Mouse (Mus musculus): ENCODE data around the gene Glt6d1. TPM values are rescaled to one million over a fixed set of nuclear protein-coding genes. Genes with fewer than 3 reads are reported as not detected.

Glt6d1 gene
- total RNA-seq, 1 experiment from 2014 or later, result not detected

DNA sequence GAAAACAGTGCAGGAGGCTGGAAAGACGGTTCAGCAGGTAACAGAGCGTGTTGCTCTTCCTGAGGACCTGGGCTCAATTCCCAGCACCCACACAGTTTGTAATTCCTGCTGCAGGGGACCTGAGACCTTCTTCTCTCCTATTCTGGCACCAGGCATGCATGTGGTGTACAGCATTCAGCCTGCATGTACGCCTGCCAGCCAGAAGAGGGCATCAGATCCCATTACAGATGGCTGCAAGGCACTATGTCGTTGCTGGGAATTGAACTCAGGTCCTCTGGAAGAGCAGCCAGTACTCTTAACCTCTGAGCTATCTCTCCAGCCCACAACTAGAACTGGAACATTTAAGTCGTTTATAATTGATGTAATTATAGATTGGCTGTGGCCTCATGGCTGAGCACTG, 2.3 kb downstream of the Glt6d1 start:
- no peak for ATAC-seq (ENCODE audit: extremely low read depth, insufficient number of reproducible peaks, low FRiP score, poor library complexity, severe bottlenecking)

DNA sequence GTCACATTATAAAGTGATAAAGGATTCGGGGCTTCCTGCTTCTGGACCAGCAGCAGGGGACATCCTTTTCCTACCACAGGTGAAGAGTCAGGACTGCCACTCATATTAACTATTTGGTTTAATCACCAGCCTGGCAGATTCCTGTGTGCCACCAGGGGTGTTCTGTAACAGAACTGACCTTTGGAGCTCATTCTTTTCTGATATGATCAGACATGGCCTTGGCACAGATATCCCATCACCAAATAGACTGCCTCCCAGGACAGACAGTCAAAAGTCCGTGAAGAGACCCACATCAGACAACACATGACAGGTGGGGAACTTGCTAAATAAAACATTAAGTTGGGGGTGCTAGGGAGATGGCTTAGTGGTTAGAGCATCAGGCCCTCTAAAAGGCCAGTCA, 3.9 kb downstream of the Glt6d1 start:
- no peak for ATAC-seq (ENCODE audit: extremely low read depth, insufficient number of reproducible peaks, low FRiP score, poor library complexity, severe bottlenecking)

DNA sequence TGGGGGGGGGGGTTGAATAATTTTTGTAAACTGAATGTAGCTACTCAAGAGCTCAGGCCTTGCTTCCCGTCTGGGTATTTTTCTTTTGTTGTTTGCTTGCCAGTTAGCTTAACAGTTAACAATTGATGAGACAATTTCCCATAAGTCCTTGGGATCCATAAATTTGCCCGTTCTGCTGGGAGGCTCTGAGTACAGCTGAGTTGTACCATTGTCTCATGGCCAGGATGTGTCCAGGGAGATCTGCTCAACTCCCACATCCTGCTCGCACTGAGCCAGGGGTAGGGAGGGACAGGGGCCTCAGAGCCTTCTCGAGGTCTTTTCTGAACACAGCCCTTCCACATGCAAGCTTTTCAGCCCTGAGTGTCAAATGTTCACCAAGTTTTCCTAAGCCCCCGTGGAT, 17.6 kb downstream of the Glt6d1 start:
- no peak for ATAC-seq (ENCODE audit: extremely low read depth, insufficient number of reproducible peaks, low FRiP score, poor library complexity, severe bottlenecking)

DNA sequence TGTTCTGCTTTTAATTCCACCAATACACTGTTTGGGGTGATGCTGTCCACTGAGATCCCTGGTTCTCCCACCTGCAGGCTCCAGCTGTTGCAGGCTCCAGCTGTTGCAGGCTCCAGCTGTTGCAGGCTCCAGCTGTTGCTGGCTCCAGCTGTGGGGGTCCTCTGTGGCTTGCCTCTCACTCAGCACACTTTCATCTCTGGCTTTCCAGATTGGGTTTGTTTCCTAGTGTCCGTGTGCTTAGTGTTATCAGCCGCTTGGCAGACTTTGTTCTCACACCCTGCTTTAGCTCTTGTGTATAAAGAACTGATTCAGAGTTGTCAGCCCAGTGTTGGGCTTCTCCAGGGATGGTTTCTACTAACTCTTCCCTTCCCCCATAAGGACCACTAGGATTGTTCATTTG, 18.0 kb downstream of the Glt6d1 start:
- ATAC-seq (ENCODE audit: extremely low read depth, insufficient number of reproducible peaks, low FRiP score, poor library complexity, severe bottlenecking), result no peak

DNA sequence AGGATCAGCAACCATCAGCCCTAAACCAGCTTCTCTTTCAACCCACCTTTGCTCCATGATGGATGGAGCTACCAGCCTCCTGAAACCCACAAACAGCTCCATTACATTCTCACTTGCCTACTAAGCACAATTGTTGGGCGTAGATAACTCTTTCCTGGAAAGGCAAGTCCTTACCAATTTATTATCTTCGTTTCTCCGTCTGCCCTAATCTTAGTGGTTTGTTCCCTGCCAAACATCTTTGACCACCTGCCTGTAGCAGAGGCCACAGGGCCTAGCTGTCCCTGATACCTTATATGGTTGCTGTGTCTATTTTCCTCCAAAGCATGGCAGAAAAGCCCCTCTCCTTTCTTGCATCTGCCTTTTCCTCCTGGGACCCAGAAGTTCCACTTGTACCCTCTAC, 26.6 kb downstream of the Glt6d1 start:
- ATAC-seq (ENCODE audit: extremely low read depth, insufficient number of reproducible peaks, low FRiP score, poor library complexity, severe bottlenecking), result no peak

DNA sequence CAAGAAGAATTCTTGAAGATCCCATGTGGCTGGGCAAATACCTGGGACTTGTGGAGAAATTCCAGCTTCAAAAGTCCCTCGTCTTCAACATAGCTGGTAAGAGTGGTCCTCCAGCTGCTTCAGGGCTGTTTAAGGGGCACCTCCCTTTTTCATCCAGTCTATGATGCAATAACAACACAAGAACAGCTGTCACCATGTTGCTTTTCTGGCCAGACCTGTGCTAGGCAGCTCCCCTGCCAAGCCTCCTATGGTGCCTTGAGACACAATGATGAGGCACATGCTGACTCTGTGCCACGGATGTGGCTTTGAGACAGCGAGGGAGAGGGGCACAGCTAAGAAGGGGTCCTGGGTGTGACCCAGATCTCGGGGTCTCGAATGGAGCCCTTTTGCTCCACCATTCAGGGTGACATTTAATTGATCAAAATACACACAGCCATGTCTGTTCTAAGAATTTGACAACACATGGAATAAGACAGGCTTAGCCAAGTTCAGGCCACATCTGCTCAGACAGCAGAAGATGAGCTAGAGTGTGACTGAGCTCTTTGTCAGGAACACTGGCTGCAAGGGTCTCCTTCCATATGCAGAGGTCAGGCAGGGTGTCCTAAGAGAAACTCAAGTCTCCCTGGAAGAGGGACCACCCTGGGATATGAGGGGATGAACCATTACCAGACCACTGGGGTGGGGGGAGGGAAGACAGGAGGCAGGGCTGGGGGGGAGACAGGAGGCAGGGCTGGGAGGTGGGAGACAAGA, 29.9 kb downstream of the Glt6d1 start:
- no peak for ATAC-seq (ENCODE audit: extremely low read depth, insufficient number of reproducible peaks, low FRiP score, poor library complexity, severe bottlenecking)

DNA sequence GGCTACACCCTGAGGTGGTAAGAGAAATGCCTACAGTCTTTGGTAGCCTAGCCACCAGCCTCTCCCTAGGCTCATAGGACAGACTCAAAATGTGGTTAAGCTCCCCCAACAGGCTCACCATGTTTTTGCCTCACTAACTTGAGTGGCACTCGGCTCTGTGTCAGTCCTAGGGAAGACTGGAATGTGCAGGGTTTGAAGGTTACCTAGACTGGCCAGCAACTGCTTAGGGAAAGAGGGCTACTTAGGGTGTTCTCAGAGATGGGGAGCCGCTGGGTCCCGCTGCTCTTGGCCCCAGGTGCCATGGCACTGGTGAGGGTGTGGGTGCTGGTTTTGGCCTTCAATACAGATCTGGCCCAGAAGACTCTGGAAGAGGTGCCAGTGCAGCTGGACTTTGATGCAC, 33.7 kb downstream of the Glt6d1 start, which contains the start of gene Gm13539:
TSS of gene Gm13539 (plus strand) at position 301 of the 400 bp plus-strand sequence.
- no peak for ATAC-seq (ENCODE audit: extremely low read depth, insufficient number of reproducible peaks, low FRiP score, poor library complexity, severe bottlenecking)

DNA sequence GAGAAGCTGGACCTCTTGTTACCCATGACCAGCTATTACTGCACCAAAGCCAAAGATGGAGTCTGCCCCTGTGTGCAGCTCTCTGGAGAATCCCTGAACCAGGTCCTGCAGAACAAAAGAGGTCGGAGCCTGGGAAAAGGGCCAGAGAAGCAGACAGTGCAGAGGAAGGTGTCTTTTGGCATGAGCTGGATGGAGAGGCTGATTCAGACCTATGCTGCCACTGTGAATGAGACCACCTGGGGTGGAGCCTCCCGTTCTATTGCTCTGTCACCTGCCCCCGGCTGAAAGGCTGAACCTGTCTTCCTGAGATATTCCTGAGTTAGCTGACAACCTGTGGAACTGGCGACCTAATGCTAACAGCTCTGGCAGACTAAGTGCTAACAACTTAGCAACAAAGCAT, 34.7 kb downstream of the Glt6d1 start:
- ATAC-seq (ENCODE audit: extremely low read depth, insufficient number of reproducible peaks, low FRiP score, poor library complexity, severe bottlenecking), result no peak

DNA sequence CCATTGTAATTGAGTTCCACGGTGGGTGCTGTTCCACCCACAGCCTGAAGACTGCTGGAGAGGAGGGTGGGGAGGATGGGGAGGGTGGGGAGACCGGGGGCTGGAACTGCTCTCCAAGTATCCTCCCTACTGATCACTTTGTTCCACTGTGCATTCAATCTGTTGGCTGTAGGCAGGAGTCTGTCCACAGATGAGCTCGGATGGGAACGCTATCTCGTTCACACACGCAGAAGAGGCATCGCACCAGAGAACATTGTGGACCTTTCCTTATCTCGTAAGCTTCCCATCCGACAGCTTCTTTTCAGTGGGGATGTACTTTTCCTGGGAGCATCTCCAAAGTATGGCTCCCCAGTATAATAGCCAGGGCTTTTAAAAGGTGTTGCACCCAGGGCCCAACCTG, 36.6 kb downstream of the Glt6d1 start:
- no peak for ATAC-seq (ENCODE audit: extremely low read depth, insufficient number of reproducible peaks, low FRiP score, poor library complexity, severe bottlenecking)

DNA sequence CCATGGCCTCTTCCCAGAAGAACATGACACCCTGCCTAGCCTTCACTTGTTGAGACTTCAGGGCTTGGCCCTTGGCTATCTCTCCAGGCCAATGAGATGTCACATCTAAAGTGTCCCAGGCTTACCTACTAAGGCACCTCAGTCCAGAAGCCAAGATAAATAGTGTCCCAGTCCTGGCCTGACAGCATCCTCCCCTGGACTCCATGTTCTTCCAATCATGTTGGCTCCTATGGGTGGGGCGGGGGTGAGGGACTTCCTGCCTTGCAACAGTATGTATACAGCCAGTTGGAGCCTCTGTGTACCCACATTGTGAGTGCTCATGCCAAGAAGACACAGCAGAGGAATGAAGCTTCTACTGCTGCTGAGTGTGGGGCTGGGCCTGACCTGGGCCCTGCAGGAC, 38.9 kb downstream of the Glt6d1 start, which contains the start of gene Lcn11:
TSS of gene Lcn11 (plus strand) at position 301 of the 400 bp plus-strand sequence.
- no peak for ATAC-seq (ENCODE audit: extremely low read depth, insufficient number of reproducible peaks, low FRiP score, poor library complexity, severe bottlenecking)

DNA sequence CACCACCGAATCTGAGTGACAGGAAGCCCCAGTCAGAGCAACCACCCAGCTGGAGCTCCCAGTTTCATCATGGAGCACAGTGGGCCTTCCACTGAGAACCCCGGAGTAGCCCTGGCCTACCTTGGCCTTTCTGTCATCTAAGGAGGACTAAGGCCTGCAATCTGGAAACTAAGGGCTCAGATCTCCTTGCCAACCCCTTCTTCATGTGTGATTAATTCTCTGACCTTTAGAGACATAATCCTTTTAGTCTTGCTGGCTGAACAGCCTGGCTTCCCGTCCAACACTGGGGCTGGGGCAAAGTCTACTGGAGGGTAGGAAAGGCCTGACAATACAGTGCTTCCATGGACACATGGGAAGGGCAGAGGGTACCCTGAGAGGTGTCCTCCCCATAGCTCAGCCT, 39.7 kb downstream of the Glt6d1 start:
- no peak for ATAC-seq (ENCODE audit: extremely low read depth, insufficient number of reproducible peaks, low FRiP score, poor library complexity, severe bottlenecking)

DNA sequence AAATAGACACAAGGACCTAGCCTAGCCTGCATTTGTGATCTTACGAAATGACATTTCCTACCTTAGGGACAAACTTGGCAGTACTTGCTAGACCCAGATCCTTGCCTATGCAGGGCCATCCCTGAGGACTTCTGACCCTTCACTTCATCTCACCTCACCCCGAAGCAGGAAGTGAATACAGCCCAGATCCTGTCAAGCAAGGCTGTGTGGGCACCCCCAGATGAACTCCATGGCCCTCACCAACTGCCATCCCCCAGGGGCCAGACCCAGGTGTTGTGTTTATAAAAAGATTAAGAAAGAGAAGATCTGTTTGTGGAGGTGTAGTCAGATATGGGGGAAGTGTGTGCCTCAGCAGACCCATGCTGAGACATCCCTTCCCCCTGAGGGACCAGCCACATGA, 41.0 kb downstream of the Glt6d1 start:
- ATAC-seq (ENCODE audit: extremely low read depth, insufficient number of reproducible peaks, low FRiP score, poor library complexity, severe bottlenecking), result no peak

DNA sequence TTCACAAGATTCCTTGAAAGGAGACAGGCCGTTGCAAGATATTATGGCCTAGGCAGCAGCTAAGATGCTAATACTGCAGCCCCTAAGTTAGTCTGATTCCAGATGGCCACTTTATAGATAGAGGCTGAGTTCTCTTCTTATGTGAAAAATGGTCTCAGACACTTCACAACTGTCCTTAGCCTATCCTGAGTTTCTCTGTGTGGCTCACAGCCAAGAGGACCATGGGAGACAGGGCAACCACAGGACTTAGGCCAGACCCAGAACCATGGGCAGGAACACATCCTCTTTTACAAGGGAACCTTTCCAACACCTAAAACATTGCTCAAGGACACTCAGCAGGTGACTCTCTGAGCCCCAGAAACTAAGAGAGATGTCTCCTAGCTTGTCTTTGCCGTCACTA, 42.1 kb downstream of the Glt6d1 start:
- ATAC-seq (ENCODE audit: extremely low read depth, insufficient number of reproducible peaks, low FRiP score, poor library complexity, severe bottlenecking), result no peak

DNA sequence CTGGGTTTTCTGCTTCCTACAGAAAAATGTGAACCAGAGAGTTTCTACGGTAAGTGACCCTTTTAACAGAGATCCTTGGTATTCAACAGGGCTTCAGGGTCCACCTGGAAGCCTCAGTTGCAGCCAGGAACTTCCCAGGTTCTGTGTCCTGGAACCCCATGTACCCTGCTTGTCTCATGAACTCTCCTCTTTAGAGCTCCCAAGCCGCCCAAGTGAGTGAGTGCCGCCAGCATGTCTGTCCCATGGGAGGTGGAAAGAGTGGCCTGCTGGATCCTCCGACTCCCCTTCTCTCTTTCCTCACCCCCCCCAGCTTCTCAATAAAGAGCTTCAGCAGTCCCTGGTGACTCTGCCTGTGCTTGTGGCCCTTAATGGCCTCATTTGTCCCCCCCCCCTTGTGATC, 47.9 kb downstream of the Glt6d1 start:
- ATAC-seq (ENCODE audit: extremely low read depth, insufficient number of reproducible peaks, low FRiP score, poor library complexity, severe bottlenecking), result no peak

DNA sequence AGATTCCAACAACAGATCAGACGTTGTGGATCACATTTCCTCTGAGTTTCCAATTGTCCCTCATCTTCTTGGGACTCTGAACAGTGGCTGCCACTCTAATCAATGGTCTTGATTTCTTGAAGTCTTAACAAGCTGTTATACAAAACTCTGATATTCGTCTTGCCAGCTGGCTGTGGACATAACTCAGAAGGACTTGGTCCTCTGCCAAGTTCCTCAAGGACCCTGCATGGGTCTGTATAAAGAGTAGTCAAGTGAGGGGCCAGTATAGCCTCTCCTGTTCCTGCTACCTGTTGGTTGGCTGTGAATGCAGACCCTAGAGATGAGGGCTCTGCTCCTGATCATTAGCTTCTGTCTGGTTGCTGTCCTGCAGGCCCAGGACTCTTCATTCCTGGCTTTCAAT, 50.4 kb downstream of the Glt6d1 start, which contains the start of gene Lcn3:
TSS of gene Lcn3 (plus strand) at position 301 of the 400 bp plus-strand sequence.
- ATAC-seq (ENCODE audit: extremely low read depth, insufficient number of reproducible peaks, low FRiP score, poor library complexity, severe bottlenecking), result no peak

DNA sequence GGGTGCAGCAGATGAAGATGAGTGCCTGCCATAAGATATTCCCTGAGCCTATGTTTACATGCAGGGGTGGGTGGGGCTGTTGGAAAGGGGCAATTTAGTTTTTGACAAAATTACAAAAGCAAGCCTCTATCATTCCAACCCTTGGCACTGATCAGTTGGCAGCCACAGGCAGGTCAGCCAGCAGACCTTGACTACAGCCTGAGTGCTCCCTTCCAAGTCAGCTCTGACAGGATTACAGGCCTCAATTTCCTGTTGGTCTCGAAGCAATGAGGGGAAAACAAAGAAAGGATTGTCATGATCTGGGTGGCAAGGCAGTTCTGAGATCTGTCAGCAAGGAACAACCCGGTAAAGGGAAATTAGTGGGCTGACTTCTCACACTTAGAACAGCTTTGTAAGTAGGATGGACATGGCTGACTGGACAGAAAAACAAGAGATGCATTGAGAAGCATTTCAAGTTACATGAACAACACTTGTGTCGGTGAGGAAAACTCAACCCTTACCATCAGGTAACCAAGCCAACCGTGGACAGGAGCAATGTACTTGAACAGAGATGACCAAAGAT, 57.5 kb downstream of the Glt6d1 start:
- ATAC-seq (ENCODE audit: extremely low read depth, insufficient number of reproducible peaks, low FRiP score, poor library complexity, severe bottlenecking), result no peak

DNA sequence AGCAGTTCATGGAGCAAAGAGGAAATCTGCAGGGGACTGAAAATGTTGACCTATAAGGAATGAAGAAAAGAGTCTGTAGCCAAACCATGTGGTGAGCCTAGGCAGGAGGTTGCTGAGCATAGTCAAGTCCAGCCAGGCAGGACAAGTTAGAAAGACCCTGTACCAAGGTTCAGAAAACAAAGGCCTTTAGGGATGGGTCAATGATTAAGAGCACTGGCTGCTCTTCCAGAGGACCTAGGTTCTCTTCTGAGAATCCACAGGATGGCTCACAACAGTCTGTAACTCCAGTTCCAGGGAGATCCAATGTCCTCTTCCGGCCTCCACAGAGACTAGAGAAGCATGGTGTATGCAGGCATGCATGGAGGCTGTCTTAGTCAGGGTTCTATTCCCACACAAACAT, 61.4 kb downstream of the Glt6d1 start:
- no peak for ATAC-seq (ENCODE audit: extremely low read depth, insufficient number of reproducible peaks, low FRiP score, poor library complexity, severe bottlenecking)
